Mouse (Mus musculus) gastrocnemius, postnatal 36 days (tissue): ENCODE results near the gene Musk. TPM values are rescaled to one million over a fixed set of nuclear protein-coding genes. Genes with fewer than 3 reads are reported as not detected.
A peak's percentile ranks its signal among the peaks of the same experiment; 100 is the strongest.

Experiments used
- DNase-seq, 2 experiments: peaks; one replicate each; pipeline ENCODE4 v3.0.0; 2022
- intact Hi-C: fragments of 180-260 bp; cut with DNase I; formaldehyde crosslinking; loops from one replicate; pipeline ENCODE4 v1.15.1; 2025
- total RNA-seq, 2 experiments: library from RNA; stranded (reverse); gene quantifications; 2 replicates each; pipeline ENCODE4 v1.2.3; 2021

Gene Musk
- total RNA-seq, 2 experiments from 2014 or later: 24.9 to 39.6 TPM

GRCm38 (mm10) chr4:58401973-58402501 is 116.3 kb downstream of the Musk start:
- no peak for DNase-seq
- intact Hi-C loops: no loop called here

- intact Hi-C loops: no loop called here
- DNase-seq: peak in 1 of 2 experiments; percentile 41
Observed at GRCm38 (mm10) chr4:58413188-58414185, 127.7 kb downstream of the Musk start.

GRCm38 (mm10) chr4:58415537-58415936 is 129.8 kb downstream of the Musk start:
- no peak for DNase-seq
- intact Hi-C loops: loop anchor here (5.0 kb wide), 1 partner anchor 148 kb away; no protein-coding TSS in a partner anchor

- DNase-seq: no peak
- intact Hi-C loops: loop anchor here (5.0 kb wide), 1 partner anchor 150 kb away; no protein-coding TSS in a partner anchor
Observed at GRCm38 (mm10) chr4:58417319-58417718, 131.6 kb downstream of the Musk start.

GRCm38 (mm10) chr4:58419225-58419624 is 133.5 kb downstream of the Musk start:
- DNase-seq: no peak
- intact Hi-C loops: loop anchor here (5.0 kb wide), 1 partner anchor 152 kb away; no protein-coding TSS in a partner anchor

GRCm38 (mm10) chr4:58423276-58423930 is 137.6 kb downstream of the Musk start:
- intact Hi-C loops: loop anchor here (5.0 kb wide), 1 partner anchor 324 kb away; no protein-coding TSS in a partner anchor
- DNase-seq: no peak

Other genes with a start within 250 kb of the Musk start
- 1 to 10 TPM; 6.5 to 6.8 TPM for gene Svep1, start 79.1 kb upstream of the Musk start, total RNA-seq